In genomic region chr12:70005103-70005502, GRCm38 (mm10) we compare ENCODE assay signal across 25 mouse cellular contexts.
"Had no signal": no experiment of that assay in that cellular context is flagged by ENCODE, and none has a peak within 500 bp of the region (broad histone marks: within the 10 kb centered on the region; RNA-seq: fewer than 3 reads in every experiment).

No protein-coding gene starts in this region.

- H3K9ac ChIP-seq: heart, embryonic 13.5 days; heart, embryonic 15.5 days; hindbrain, embryonic 13.5 days; hindbrain, embryonic 15.5 days; intestine, embryonic 15.5 days; kidney, embryonic 15.5 days; limb, embryonic 13.5 days; limb, embryonic 15.5 days; liver, embryonic 12.5 days had no signal

- H3K27ac ChIP-seq: gastrocnemius, adult 2 months; heart, adult 2 months; heart, embryonic 13.5 days; heart, embryonic 15.5 days; hindbrain, embryonic 13.5 days; hindbrain, embryonic 15.5 days; hindbrain, postnatal 0 days; intestine, embryonic 15.5 days; kidney, embryonic 15.5 days; kidney, postnatal 0 days; limb, embryonic 13.5 days; limb, embryonic 15.5 days; liver, embryonic 12.5 days had no signal

- H3K4me2 ChIP-seq: heart, embryonic 11.5 days; heart, embryonic 13.5 days; heart, embryonic 15.5 days; hindbrain, embryonic 13.5 days; hindbrain, embryonic 15.5 days; intestine, embryonic 15.5 days; kidney, embryonic 15.5 days; limb, embryonic 13.5 days; limb, embryonic 15.5 days; liver, embryonic 12.5 days had no signal

- DNase-seq: gastrocnemius, adult 2 months; gastrocnemius, postnatal 10 days; gastrocnemius, postnatal 25 days; heart, adult 11 months; heart, adult 2 months; heart, postnatal 14 days; heart, postnatal 36 days; kidney, adult 2 months; kidney, adult 9 months; kidney, postnatal 14 days; kidney, postnatal 36 days; left cerebral cortex, postnatal 4 days had no signal

- ATAC-seq: hindbrain, postnatal 0 days; intestine, embryonic 15.5 days; intestine, postnatal 0 days; liver, embryonic 12.5 days had no signal

- H3K36me3 ChIP-seq: heart, embryonic 13.5 days; heart, embryonic 15.5 days; hindbrain, embryonic 15.5 days; intestine, embryonic 15.5 days; kidney, embryonic 15.5 days; limb, embryonic 13.5 days; limb, embryonic 15.5 days; liver, embryonic 12.5 days had no signal

- H3K4me1 ChIP-seq: heart, embryonic 13.5 days; heart, embryonic 15.5 days; hindbrain, embryonic 13.5 days; hindbrain, embryonic 15.5 days; intestine, embryonic 15.5 days; kidney, embryonic 15.5 days; limb, embryonic 13.5 days; limb, embryonic 15.5 days; liver, embryonic 12.5 days had no signal

- H3K27me3 ChIP-seq: heart, embryonic 13.5 days; heart, embryonic 15.5 days; hindbrain, embryonic 13.5 days; hindbrain, embryonic 15.5 days; intestine, embryonic 15.5 days; kidney, embryonic 15.5 days; limb, embryonic 13.5 days; limb, embryonic 15.5 days; liver, embryonic 12.5 days had no signal

- H3K4me3 ChIP-seq: gastrocnemius, adult 2 months; heart, adult 2 months; heart, embryonic 13.5 days; heart, embryonic 15.5 days; hindbrain, embryonic 13.5 days; hindbrain, embryonic 15.5 days; intestine, embryonic 15.5 days; kidney, embryonic 15.5 days; limb, embryonic 13.5 days; limb, embryonic 15.5 days; liver, embryonic 12.5 days had no signal

- H3K9me3 ChIP-seq: heart, embryonic 13.5 days; heart, embryonic 15.5 days; hindbrain, embryonic 13.5 days; hindbrain, embryonic 15.5 days; intestine, embryonic 15.5 days; kidney, embryonic 15.5 days; limb, embryonic 13.5 days; limb, embryonic 15.5 days; liver, embryonic 12.5 days had no signal
